Mouse (Mus musculus) spleen, adult 2 months (tissue): ENCODE data around the gene Onecut3. TPM values are rescaled to one million over a fixed set of nuclear protein-coding genes. Genes with fewer than 3 reads are reported as not detected.

Experiments used
- DNase-seq, 2 experiments: peaks; one replicate each; pipeline versions ENCODE4 v3.0.0 to v3.0.0-alpha.2; 2012 to 2021; ENCODE audit warnings: low spot score in 2 of 2, low read depth in 1 of 2
- H3K27ac ChIP-seq: fragments of 200-500 bp; 2 replicates; pipeline ENCODE4 v1.5.1; 2012; ENCODE audit warnings: low read length, inconsistent platforms; ENCODE audit not compliant: insufficient read depth
- H3K27me3 ChIP-seq: fragments of 200-500 bp; 2 replicates; pipeline ENCODE4 v1.6.1; 2012; ENCODE audit warnings: mild to moderate bottlenecking, moderate library complexity, low read length, inconsistent platforms; ENCODE audit not compliant: control insufficient read depth, insufficient read depth
- H3K36me3 ChIP-seq: fragments of 200-500 bp; 2 replicates; pipeline ENCODE4 v1.6.1; 2012; ENCODE audit warnings: mild to moderate bottlenecking, low read length, inconsistent platforms; ENCODE audit not compliant: control insufficient read depth, insufficient read depth
- H3K4me1 ChIP-seq: fragments of 200-500 bp; 2 replicates; pipeline ENCODE4 v1.6.1; 2011; ENCODE audit warnings: inconsistent platforms; ENCODE audit not compliant: control insufficient read depth, insufficient read depth, insufficient read length
- H3K4me3 ChIP-seq: fragments of 200-500 bp; 2 replicates; pipeline ENCODE4 v1.5.1; 2011; ENCODE audit warnings: mild to moderate bottlenecking, inconsistent platforms; ENCODE audit not compliant: insufficient read depth, insufficient read length; ENCODE audit errors: extremely low read depth
- CTCF ChIP-seq: fragments of 200-500 bp; IDR thresholded peaks from 2 replicates; pipeline ENCODE4 v1.5.1; 2011; ENCODE audit warnings: mild to moderate bottlenecking, inconsistent platforms; ENCODE audit not compliant: insufficient read depth, insufficient read length, insufficient replicate concordance; ENCODE audit errors: extremely low read depth
- POLR2A ChIP-seq: fragments of 200-500 bp; IDR thresholded peaks from 2 replicates; pipeline ENCODE4 v1.6.1; 2011; ENCODE audit warnings: low read depth, low read length, inconsistent platforms
- WGBS: fragments of 180-500 bp; shearing (Covaris S2); methylation state at CpG from one replicate; pipeline ENCODE4 v1.1.7; 2018; 5-methylcytosine and 5-hydroxymethylcytosine counted together
- polyA plus RNA-seq: library from polyadenylated mRNA; depleted of rRNA; stranded (reverse); fragments of >200 nt; gene quantifications from 2 replicates; pipeline ENCODE4 v1.2.3, GENCODE M21; 2012

Onecut3 gene
- polyA plus RNA-seq, 1 experiment: not detected

- H3K27ac ChIP-seq: no peak overlapping the region
- no peak for TF ChIP-seq CTCF
- no peak for TF ChIP-seq POLR2A
- H3K4me3 ChIP-seq: no peak overlapping the region
- H3K4me1 ChIP-seq: no peaks in the 10 kb centered on the region
- 0 out of 2 replicates have a peak, but pooled peaks cover 1% of the 10 kb centered on the region for H3K27me3 ChIP-seq
- no peak for DNase-seq
- 82% methylated on average over 10 of the region's 10 CpGs for WGBS
- H3K36me3 ChIP-seq: no peaks in the 10 kb centered on the region
Observed at GRCm38 (mm10) chr10:80459236-80459635, 35.4 kb upstream of the Onecut3 start.

GRCm38 (mm10) chr10:80459671-80460070 is 35.0 kb upstream of the Onecut3 start:
- no peak overlapping the region for H3K27ac ChIP-seq
- no peaks in the 10 kb centered on the region for H3K4me1 ChIP-seq
- no peak for TF ChIP-seq CTCF
- no peak for TF ChIP-seq POLR2A
- 0 out of 2 replicates have a peak, but pooled peaks cover 1% of the 10 kb centered on the region for H3K27me3 ChIP-seq
- no peak for DNase-seq
- H3K36me3 ChIP-seq: no peaks in the 10 kb centered on the region
- no peak overlapping the region for H3K4me3 ChIP-seq
- 90% methylated on average over 11 of the region's 11 CpGs for WGBS

GRCm38 (mm10) chr10:80460324-80460723 is 34.3 kb upstream of the Onecut3 start:
- Histone ChIP-seq H3K4me1 (no peaks in the 10 kb centered on the region), H3K4me3 (no peak overlapping the region), H3K27me3 (0 out of 2 replicates have a peak, but pooled peaks cover 1% of the 10 kb centered on the region), H3K36me3 (no peaks in the 10 kb centered on the region), H3K27ac (no peak overlapping the region)
- WGBS: 67% methylated on average over 4 of the region's 4 CpGs
- DNase-seq: no peak
- TF ChIP-seq POLR2A: no peak
- TF ChIP-seq CTCF: no peak

- Histone ChIP-seq H3K27me3 (0 out of 2 replicates have a peak, but pooled peaks cover 1% of the 10 kb centered on the region), H3K36me3 (no peaks in the 10 kb centered on the region), H3K27ac (no peak overlapping the region), H3K4me3 (no peak overlapping the region), H3K4me1 (no peaks in the 10 kb centered on the region)
- no peak for DNase-seq
- TF ChIP-seq CTCF (no peak), POLR2A (no peak)
- 16% methylated on average over 7 of the region's 7 CpGs for WGBS
Observed at GRCm38 (mm10) chr10:80461346-80461745, 33.3 kb upstream of the Onecut3 start.

- TF ChIP-seq POLR2A (no peak), CTCF (no peak)
- Histone ChIP-seq H3K27ac (no peak overlapping the region), H3K36me3 (no peaks in the 10 kb centered on the region), H3K4me1 (no peaks in the 10 kb centered on the region), H3K4me3 (no peak overlapping the region), H3K27me3 (0 out of 2 replicates have a peak, but pooled peaks cover 1% of the 10 kb centered on the region)
- 15% methylated on average over 19 of the region's 19 CpGs for WGBS
- no peak for DNase-seq
Observed at GRCm38 (mm10) chr10:80464381-80465035, 30.1 kb upstream of the Onecut3 start.

GRCm38 (mm10) chr10:80465066-80465465 is 29.6 kb upstream of the Onecut3 start:
- no peaks in the 10 kb centered on the region for H3K36me3 ChIP-seq
- H3K4me1 ChIP-seq: no peaks in the 10 kb centered on the region
- no peak for TF ChIP-seq CTCF
- TF ChIP-seq POLR2A: no peak
- 68% methylated on average over 5 of the region's 5 CpGs for WGBS
- DNase-seq: no peak
- H3K27me3 ChIP-seq: 0 out of 2 replicates have a peak, but pooled peaks cover 1% of the 10 kb centered on the region
- H3K4me3 ChIP-seq: no peak overlapping the region
- no peak overlapping the region for H3K27ac ChIP-seq
